Mouse (Mus musculus) neural tube, embryonic 14.5 days (tissue): ENCODE measurements around the gene Calr. TPM values are rescaled to one million over a fixed set of nuclear protein-coding genes. Genes with fewer than 3 reads are reported as not detected.

Experiments
- ATAC-seq: fragments of 200-750 bp; cut with Nextera tagmentation; 2 replicates; pipeline ENCODE4 v1.8.0; 2017; ENCODE audit warnings: low read depth, mild to moderate bottlenecking, moderate TSS enrichment, moderate library complexity
- H3K27ac ChIP-seq: fragments of 300-500 bp; sonication (generic); 2 replicates; pipeline ENCODE4 v1.5.1; 2014; ENCODE audit warnings: low read depth, mild to moderate bottlenecking, control low read depth, low read length, moderate library complexity, mixed read lengths
- H3K27me3 ChIP-seq: fragments of 300-500 bp; sonication (generic); 2 replicates; pipeline ENCODE4 v1.6.1; 2014; ENCODE audit warnings: low read length; ENCODE audit not compliant: control insufficient read depth, insufficient read depth
- H3K36me3 ChIP-seq: fragments of 300-500 bp; sonication (generic); 2 replicates; pipeline ENCODE4 v1.6.1; 2014; ENCODE audit warnings: low read length, mixed read lengths; ENCODE audit not compliant: control insufficient read depth, insufficient read depth
- H3K4me1 ChIP-seq: fragments of 300-500 bp; sonication (generic); 2 replicates; pipeline ENCODE4 v1.6.1; 2014; ENCODE audit warnings: low read length; ENCODE audit not compliant: control insufficient read depth, insufficient read depth
- H3K4me2 ChIP-seq: fragments of 300-500 bp; sonication (generic); 2 replicates; pipeline ENCODE4 v1.6.1; 2014; ENCODE audit warnings: mild to moderate bottlenecking, low read depth, low read length, control low read depth
- H3K4me3 ChIP-seq: fragments of 300-500 bp; sonication (generic); 2 replicates; pipeline ENCODE4 v1.5.1; 2014; ENCODE audit warnings: low read depth, low read length, control low read depth, mixed read lengths
- H3K9ac ChIP-seq: fragments of 300-500 bp; sonication (generic); replicated peaks from 2 replicates; pipeline ENCODE4 v1.6.1; 2014; ENCODE audit warnings: low read depth, mild to moderate bottlenecking, control low read depth, low read length, mixed read lengths
- H3K9me3 ChIP-seq: fragments of 300-500 bp; sonication (generic); 2 replicates; pipeline ENCODE4 v1.6.1; 2016; ENCODE audit warnings: low read length; ENCODE audit not compliant: control insufficient read depth
- WGBS: fragments of 180-500 bp; shearing (Covaris S2); extraction: QIAGEN DNeasy Blood & Tissue Kit; methylation state at CpG from one replicate; pipeline ENCODE4 v1.1.7; 2014; 5-methylcytosine and 5-hydroxymethylcytosine counted together
- polyA plus RNA-seq: library from polyadenylated mRNA; unstranded; fragments of >200 nt; fragmentation: Nextera tagmentation; extraction: Ambion mirVana; gene quantifications from 2 replicates; pipeline ENCODE4 v1.2.1, GENCODE M21; 2014

Calr gene
- polyA plus RNA-seq, 1 experiment from 2014 or later = 615 TPM

DNA sequence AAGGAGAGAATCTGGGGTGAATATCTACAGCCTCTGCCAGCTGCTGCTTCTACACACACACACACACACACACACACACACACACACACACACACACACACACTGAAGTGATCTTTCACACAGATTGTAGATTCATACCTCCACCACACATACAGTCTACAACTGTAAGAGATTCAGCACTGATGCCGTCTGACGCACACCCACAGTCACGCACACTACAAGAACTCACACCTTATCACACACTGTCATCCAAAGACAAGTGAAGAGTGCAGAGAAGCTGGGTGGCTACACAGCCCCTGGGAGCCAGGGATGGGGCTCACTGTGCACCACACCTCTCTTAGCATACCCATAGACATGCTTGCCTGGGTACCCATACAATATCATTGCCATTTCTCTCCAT is 32.9 kb downstream of the Calr start:
- ATAC-seq = no peak
- Histone ChIP-seq H3K36me3 (no peaks in the 10 kb centered on the region), H3K4me3 (no peak overlapping the region), H3K9me3 (no peaks in the 10 kb centered on the region), H3K27ac (peak overlapping the region; percentile 44), H3K4me2 (no peak overlapping the region), H3K4me1 (peaks cover 15% of the 10 kb centered on the region), H3K27me3 (no peaks in the 10 kb centered on the region; the same call in 1 of the 2 replicates), H3K9ac (no peak overlapping the region)
- WGBS = 87% methylated on average over 3 of the region's 3 CpGs

DNA sequence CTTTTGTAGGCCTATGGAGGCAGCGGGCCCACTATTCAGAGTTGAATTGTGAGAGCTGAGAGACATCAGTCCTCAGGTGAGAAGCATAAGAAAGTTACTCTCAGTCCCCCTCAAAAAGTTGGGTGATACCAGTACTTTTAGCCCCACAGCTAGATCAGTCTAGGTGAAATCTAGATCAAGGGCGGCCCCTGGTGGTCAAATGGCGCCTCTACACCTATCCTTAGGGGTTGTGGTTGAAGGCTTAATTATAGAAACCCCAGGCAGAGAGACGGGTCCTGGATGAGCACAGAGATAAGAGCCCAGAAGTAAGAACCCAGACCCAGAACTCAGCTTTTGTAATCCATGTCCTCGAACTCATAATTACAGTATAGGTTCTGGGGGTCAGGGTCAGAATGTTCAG is 33.7 kb downstream of the Calr start:
- Histone ChIP-seq H3K4me2 (no peak overlapping the region), H3K9me3 (no peaks in the 10 kb centered on the region), H3K36me3 (no peaks in the 10 kb centered on the region), H3K4me3 (no peak overlapping the region), H3K9ac (no peak overlapping the region), H3K27me3 (no peaks in the 10 kb centered on the region; the same call in 1 of the 2 replicates), H3K27ac (peak overlapping the region; percentile 44), H3K4me1 (peaks cover 15% of the 10 kb centered on the region)
- 3% methylated on average over 5 of the region's 5 CpGs for WGBS
- ATAC-seq = no peak

DNA sequence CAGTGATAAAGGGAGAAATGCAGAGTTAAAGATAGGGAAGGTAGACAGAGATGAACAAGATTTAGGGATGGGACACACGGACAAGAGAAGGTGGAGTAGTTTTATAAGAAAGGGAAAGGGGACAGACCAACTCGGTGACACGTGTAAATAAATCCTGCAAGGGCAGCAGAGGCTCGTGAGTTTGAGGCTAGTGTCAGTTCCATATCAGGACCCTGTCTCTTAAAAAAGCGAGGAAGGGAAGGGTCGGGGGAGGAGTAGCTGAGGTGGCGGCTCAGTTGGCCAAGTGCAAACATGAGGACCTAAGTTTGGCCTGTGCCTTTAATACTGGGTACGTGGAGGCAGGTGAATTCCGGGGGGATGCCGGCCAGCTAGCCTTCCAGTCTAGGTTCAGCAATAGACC is 35.4 kb downstream of the Calr start:
- Histone ChIP-seq H3K4me3 (peak overlapping the region; percentile 22; the same call in 1 of the 2 replicates), H3K9ac (no peak overlapping the region; the same call in 1 of the 2 replicates), H3K27me3 (no peaks in the 10 kb centered on the region; the same call in 1 of the 2 replicates), H3K36me3 (no peaks in the 10 kb centered on the region), H3K4me1 (peaks cover 15% of the 10 kb centered on the region), H3K9me3 (no peaks in the 10 kb centered on the region), H3K4me2 (peak overlapping the region; percentile 40), H3K27ac (0 out of 2 replicates have a peak overlapping the region, but pooled peaks have one; percentile 13)
- ATAC-seq = no peak
- 13% methylated on average over 10 of the region's 10 CpGs for WGBS

DNA sequence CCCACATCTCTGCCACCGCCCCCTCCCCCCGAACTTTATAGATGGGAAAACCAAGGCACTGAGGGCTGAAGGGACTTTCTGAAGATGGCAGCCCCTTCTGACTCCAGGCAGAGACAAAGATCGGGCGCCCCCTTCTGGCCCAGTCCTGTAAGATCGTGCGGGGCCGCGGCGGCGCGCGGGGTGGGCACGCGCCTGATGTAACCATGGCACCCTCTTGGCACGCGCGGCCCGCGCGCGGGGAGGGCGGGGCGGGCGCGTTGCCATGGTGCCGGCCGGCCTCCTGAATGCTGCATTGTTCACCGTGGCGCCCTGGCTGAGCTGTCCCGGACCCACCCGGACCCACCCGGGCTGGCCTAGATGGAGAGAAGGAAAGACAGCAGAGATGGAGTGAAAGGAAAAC is 35.8 kb downstream of the Calr start:
- no peak overlapping the region; the same call in 1 of the 2 replicates for H3K9ac ChIP-seq
- H3K4me1 ChIP-seq = peaks cover 15% of the 10 kb centered on the region
- under 1% methylated on average over 32 of the region's 32 CpGs for WGBS
- no peaks in the 10 kb centered on the region for H3K9me3 ChIP-seq
- no peaks in the 10 kb centered on the region for H3K36me3 ChIP-seq
- no peaks in the 10 kb centered on the region; the same call in 1 of the 2 replicates for H3K27me3 ChIP-seq
- H3K4me2 ChIP-seq = peak overlapping the region; percentile 40
- ATAC-seq = peak; percentile 79
- H3K27ac ChIP-seq = 0 out of 2 replicates have a peak overlapping the region, but pooled peaks have one; percentile 13
- H3K4me3 ChIP-seq = peak overlapping the region; percentile 22; the same call in 1 of the 2 replicates

DNA sequence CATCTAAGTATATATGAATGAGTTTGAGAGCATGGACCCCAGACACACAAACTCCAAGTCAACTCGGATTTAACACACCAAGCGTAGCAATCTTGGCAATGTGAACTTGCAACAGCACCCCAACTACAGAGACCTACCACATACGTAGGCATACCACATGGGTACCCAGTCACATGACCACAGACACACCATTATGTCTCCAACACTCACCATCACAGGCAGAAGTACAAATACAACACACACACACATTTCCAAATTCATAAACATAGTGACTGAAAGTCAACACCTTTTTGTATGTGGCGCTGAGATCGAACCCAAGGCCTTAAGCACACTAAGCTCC is 36.8 kb downstream of the Calr start:
- Histone ChIP-seq H3K4me2 (no peak overlapping the region), H3K27me3 (no peaks in the 10 kb centered on the region; the same call in 1 of the 2 replicates), H3K4me3 (no peak overlapping the region), H3K9ac (no peak overlapping the region), H3K4me1 (peaks cover 9% of the 10 kb centered on the region), H3K9me3 (no peaks in the 10 kb centered on the region), H3K36me3 (no peaks in the 10 kb centered on the region), H3K27ac (no peak overlapping the region)
- ATAC-seq = no peak
- 67% methylated on average over 5 of the region's 5 CpGs for WGBS

DNA sequence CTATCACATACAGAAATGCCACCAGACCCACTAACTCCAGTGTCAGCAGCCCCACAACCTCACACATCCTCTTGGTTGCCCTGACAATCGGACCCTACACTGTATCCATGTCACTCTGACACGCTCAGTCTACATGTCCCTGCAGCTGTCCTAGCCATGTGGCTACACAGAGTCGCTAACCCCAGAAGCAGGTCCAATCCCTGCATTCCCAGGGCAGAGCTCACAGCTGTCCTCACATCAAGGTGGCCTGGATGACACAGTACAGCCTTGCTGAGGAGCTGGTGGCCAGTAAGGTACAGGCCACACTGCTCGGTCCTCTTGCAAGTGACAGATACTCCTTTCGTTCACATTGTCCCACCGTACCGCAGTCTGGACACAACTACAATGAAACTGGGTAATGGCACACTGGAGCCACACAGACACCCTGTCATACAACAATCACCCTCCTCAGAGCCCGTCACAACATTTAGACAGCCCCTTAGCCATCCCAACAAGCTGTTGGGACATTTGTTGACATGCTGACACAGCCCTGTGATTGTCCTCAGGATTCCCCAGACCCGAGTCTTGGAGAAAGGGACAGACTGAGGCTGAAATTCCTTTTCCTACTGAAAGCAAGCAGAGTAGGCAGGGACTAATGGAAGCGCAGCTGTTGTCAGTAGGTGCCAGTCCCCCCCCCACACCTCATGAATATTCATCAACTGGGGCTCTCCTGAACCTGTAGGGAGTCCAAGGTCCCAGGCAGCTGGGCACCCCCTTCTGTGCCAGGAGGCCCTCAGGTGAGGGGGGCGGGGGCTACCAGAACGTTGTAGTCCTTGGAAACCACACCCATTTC is 37.4 kb downstream of the Calr start:
- Histone ChIP-seq H3K4me1 (peaks cover 3% of the 10 kb centered on the region; the same call in 1 of the 2 replicates), H3K36me3 (no peaks in the 10 kb centered on the region), H3K4me2 (no peak overlapping the region), H3K27me3 (no peaks in the 10 kb centered on the region), H3K9me3 (no peaks in the 10 kb centered on the region), H3K27ac (peak overlapping the region; percentile 6; the same call in 1 of the 2 replicates), H3K9ac (no peak overlapping the region), H3K4me3 (no peak overlapping the region)
- 53% methylated on average over 12 of the region's 12 CpGs for WGBS
- ATAC-seq = no peak

DNA sequence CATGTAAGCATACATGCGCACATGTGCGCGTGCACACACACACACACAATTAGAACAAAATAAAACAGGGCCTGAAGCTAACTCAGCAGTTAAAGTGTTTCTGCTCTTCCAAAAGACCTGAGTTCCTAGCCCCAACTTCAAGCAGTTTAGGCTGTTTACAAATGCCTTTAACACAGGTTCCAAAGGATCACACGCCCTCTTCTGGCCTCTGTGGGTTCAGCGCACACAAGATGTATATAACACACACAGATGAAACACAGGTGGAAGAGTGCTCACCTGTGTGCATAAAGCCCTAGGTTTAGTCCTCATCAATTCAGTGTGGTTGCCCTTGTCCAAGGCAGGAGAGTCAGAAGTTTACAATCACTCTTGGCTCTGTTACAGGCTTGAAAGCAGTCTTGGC is 40.7 kb downstream of the Calr start:
- H3K4me3 ChIP-seq = no peak overlapping the region
- no peak overlapping the region for H3K27ac ChIP-seq
- H3K4me2 ChIP-seq = no peak overlapping the region
- WGBS = 96% methylated on average over 5 of the region's 5 CpGs
- H3K36me3 ChIP-seq = no peaks in the 10 kb centered on the region
- H3K27me3 ChIP-seq = 0 out of 2 replicates have a peak, but pooled peaks cover 6% of the 10 kb centered on the region
- no peak for ATAC-seq
- H3K9me3 ChIP-seq = no peaks in the 10 kb centered on the region
- H3K4me1 ChIP-seq = no peaks in the 10 kb centered on the region
- no peak overlapping the region for H3K9ac ChIP-seq

DNA sequence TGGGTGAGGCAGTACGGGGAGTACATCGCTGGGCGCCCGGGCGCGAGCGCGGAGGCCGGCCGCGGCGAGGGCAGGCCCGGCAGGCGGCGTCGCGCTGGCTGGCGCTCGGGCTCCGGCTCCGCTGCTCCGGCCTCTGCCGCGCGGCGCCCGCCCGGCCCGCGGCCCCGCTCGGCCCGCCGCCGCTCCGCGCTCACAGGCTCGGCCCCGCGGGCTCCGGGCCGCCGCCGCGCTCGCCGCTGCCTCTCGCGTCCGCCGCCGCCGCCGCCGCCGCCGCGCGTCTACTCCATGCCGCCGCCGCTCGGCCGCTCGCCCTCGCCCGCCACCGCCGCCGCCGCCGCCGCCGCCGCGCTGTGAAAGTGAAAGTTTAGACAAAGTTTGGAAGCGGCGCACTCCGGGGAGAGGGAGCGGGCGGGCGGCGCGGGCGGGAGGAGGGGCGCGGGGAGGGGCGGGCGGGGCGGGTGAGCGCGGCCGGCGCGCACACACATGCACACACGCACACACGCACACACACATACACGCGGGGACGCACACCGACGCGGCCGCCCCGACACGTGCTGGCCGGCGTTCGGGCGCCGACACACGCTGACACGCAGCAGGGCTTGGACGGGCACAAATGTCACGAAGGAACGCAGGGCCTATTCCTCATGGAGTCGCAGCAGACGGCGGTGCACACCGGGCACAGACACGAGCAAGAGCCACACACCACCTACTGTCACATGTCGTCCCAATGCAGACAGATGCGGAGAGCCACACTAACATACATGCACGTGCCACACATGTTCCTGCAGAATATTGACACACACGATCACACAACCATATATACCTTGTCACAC is 46.5 kb downstream of the Calr start, which contains the start of gene Nfix:
Nfix (minus strand) TSS at position 346 of the 833 bp plus-strand sequence.
- Histone ChIP-seq H3K9me3 (no peaks in the 10 kb centered on the region), H3K4me1 (peaks cover 5% of the 10 kb centered on the region; the same call in 1 of the 2 replicates), H3K27me3 (peaks cover 27% of the 10 kb centered on the region), H3K27ac (peak within 1 kb of the TSS; percentile 82), H3K9ac (peak within 1 kb of the TSS; percentile 82), H3K36me3 (no peaks in the 10 kb centered on the region), H3K4me3 (peak within 1 kb of the TSS; percentile 66), H3K4me2 (peak within 1 kb of the TSS; percentile 80)
- WGBS = 2% methylated on average over 43 of the region's 125 CpGs
- peak; percentile 39; the same call in 1 of the 2 replicates for ATAC-seq
